Mouse (Mus musculus) megakaryocyte-erythroid progenitor cell, adult 5-6 weeks (primary cell): ENCODE measurements at regions not wholly inside any gene's neighbourhood (a gene's known extent, or its start where the extent isn't known, plus 50 kb on each side); places are given as distances from the start of the nearest gene placed in this dataset.

Experiments
- ATAC-seq: replicated peaks from 2 replicates; pipeline ENCODE4 v1.8.0; 2016; ENCODE audit warnings: mild to moderate bottlenecking, inconsistent platforms; ENCODE audit not compliant: severe bottlenecking, poor library complexity, low FRiP score, low TSS enrichment

GRCm38 (mm10) chr10:98728396-98729030 is 185.7 kb upstream of the Atp2b1 start:
- ATAC-seq = peak; percentile 78

GRCm38 (mm10) chr10:98733950-98734585 is 180.1 kb upstream of the Atp2b1 start:
- no peak for ATAC-seq

GRCm38 (mm10) chr10:98740507-98741147 is 173.6 kb upstream of the Atp2b1 start:
- peak; percentile 55 for ATAC-seq

GRCm38 (mm10) chr10:98741398-98741797 is 172.8 kb upstream of the Atp2b1 start:
- peak; percentile 62 for ATAC-seq

GRCm38 (mm10) chr10:98742822-98743605 is 171.2 kb upstream of the Atp2b1 start:
- no peak for ATAC-seq

- peak; percentile 35; the same call in 1 of the 2 replicates for ATAC-seq
These were observed 170.0 kb upstream of the Atp2b1 start for GRCm38 (mm10) chr10:98744246-98744645.

GRCm38 (mm10) chr10:98744662-98745061 is 169.5 kb upstream of the Atp2b1 start:
- no peak for ATAC-seq

- no peak for ATAC-seq
These were observed 168.8 kb upstream of the Atp2b1 start for GRCm38 (mm10) chr10:98745409-98745808.

- ATAC-seq = no peak
These were observed 168.3 kb upstream of the Atp2b1 start for GRCm38 (mm10) chr10:98745861-98746260.

GRCm38 (mm10) chr10:98748856-98749583 is 165.2 kb upstream of the Atp2b1 start:
- no peak for ATAC-seq

- ATAC-seq = no peak
These were observed 164.6 kb upstream of the Atp2b1 start for GRCm38 (mm10) chr10:98749584-98749947.

- ATAC-seq = no peak
These were observed 162.7 kb upstream of the Atp2b1 start for GRCm38 (mm10) chr10:98751376-98752058.

- no peak for ATAC-seq
These were observed 153.1 kb upstream of the Atp2b1 start for GRCm38 (mm10) chr10:98761080-98761479.

- ATAC-seq = no peak
These were observed 148.3 kb upstream of the Atp2b1 start for GRCm38 (mm10) chr10:98765786-98766419.

- no peak for ATAC-seq
These were observed 134.4 kb upstream of the Atp2b1 start for GRCm38 (mm10) chr10:98779783-98780182.

GRCm38 (mm10) chr10:98780938-98781337 is 133.3 kb upstream of the Atp2b1 start:
- no peak for ATAC-seq

GRCm38 (mm10) chr10:98781888-98782351 is 132.3 kb upstream of the Atp2b1 start:
- no peak; the same call in 1 of the 2 replicates for ATAC-seq

- no peak for ATAC-seq
These were observed 128.8 kb upstream of the Atp2b1 start for GRCm38 (mm10) chr10:98785411-98785810.
